Mouse (Mus musculus): Measurements from ENCODE around the gene Washc2. TPM values are rescaled to one million over a fixed set of nuclear protein-coding genes. Genes with fewer than 3 reads are reported as not detected.

Washc2 gene
- polyA plus RNA-seq, 1 experiment = 25.6 TPM

GRCm38 (mm10) chr6:116235336-116235735 is 27.5 kb downstream of the Washc2 start:
- no peaks in the 10 kb centered on the region for H3K79me2 ChIP-seq (ENCODE audit: control insufficient read depth, insufficient read depth)
- H3ac ChIP-seq (ENCODE audit: control insufficient read depth, insufficient read length, low read depth) = no peak overlapping the region
- no peaks in the 10 kb centered on the region for H3K27me3 ChIP-seq (ENCODE audit: control insufficient read depth, insufficient read depth, insufficient read length)
- peaks cover 66% of the 10 kb centered on the region for H3K36me3 ChIP-seq (ENCODE audit: control insufficient read depth, insufficient read depth)
- H3K79me3 ChIP-seq (ENCODE audit: low read depth) = no peaks in the 10 kb centered on the region
- no peak overlapping the region for H3K4me3 ChIP-seq (ENCODE audit: insufficient read depth, poor library complexity, severe bottlenecking)
- TF ChIP-seq FOSL1 (IDR thresholded peaks at IDR 0.05; ENCODE audit: insufficient read depth, low read length, poor library complexity, severe bottlenecking) = no peak
- no peak for TF ChIP-seq CTCF (IDR thresholded peaks at IDR 0.05; ENCODE audit: control insufficient read depth, insufficient read depth, insufficient read length)
- no peak for TF ChIP-seq MAX (IDR thresholded peaks at IDR 0.05)
- TF ChIP-seq MYOD1 (IDR thresholded peaks at IDR 0.05; ENCODE audit: control insufficient read depth, insufficient read length, low read depth) = no peak
- no peak for TF ChIP-seq MYOG (IDR thresholded peaks at IDR 0.05; ENCODE audit: control insufficient read depth, extremely low read depth, insufficient read length)
- TF ChIP-seq CEBPB (IDR thresholded peaks at IDR 0.05; ENCODE audit: low read depth) = no peak
- TF ChIP-seq USF1 (IDR thresholded peaks at IDR 0.05; ENCODE audit: low read depth) = no peak

DNA sequence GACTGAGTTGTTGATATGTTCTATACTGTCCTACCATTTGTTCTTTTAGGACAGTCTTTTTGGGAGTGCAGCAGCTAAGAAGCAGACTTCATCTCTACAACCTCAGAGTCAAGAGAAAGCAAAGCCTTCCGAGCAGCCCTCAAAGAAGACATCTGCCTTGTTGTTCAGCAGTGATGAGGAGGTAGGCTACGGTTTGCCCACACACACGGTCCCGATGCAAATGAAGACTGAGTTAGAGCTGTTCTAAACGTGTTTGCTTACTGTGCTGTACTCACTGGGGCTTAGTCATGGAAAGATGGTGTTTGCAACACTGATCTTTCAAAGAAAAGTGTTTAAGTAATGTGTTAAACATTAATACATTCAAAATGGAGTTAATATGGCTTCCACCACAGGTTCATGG is 30.2 kb downstream of the Washc2 start:
- Histone ChIP-seq H3K4me3 (ENCODE audit: insufficient read depth, poor library complexity, severe bottlenecking) (no peak overlapping the region), H3K79me3 (ENCODE audit: low read depth) (no peaks in the 10 kb centered on the region), H3ac (ENCODE audit: control insufficient read depth, insufficient read length, low read depth) (no peak overlapping the region), H3K79me2 (ENCODE audit: control insufficient read depth, insufficient read depth) (no peaks in the 10 kb centered on the region), H3K36me3 (ENCODE audit: control insufficient read depth, insufficient read depth) (peaks cover 58% of the 10 kb centered on the region), H3K27me3 (ENCODE audit: control insufficient read depth, insufficient read depth, insufficient read length) (no peaks in the 10 kb centered on the region)
- no peak for TF ChIP-seq USF1 (IDR thresholded peaks at IDR 0.05; ENCODE audit: low read depth)
- no peak for TF ChIP-seq MAX (IDR thresholded peaks at IDR 0.05)
- TF ChIP-seq CTCF (IDR thresholded peaks at IDR 0.05; ENCODE audit: control insufficient read depth, insufficient read depth, insufficient read length) = no peak
- no peak for TF ChIP-seq FOSL1 (IDR thresholded peaks at IDR 0.05; ENCODE audit: insufficient read depth, low read length, poor library complexity, severe bottlenecking)
- TF ChIP-seq CEBPB (IDR thresholded peaks at IDR 0.05; ENCODE audit: low read depth) = no peak
- no peak for TF ChIP-seq MYOG (IDR thresholded peaks at IDR 0.05; ENCODE audit: control insufficient read depth, extremely low read depth, insufficient read length)
- TF ChIP-seq MYOD1 (IDR thresholded peaks at IDR 0.05; ENCODE audit: control insufficient read depth, insufficient read length, low read depth) = no peak

DNA sequence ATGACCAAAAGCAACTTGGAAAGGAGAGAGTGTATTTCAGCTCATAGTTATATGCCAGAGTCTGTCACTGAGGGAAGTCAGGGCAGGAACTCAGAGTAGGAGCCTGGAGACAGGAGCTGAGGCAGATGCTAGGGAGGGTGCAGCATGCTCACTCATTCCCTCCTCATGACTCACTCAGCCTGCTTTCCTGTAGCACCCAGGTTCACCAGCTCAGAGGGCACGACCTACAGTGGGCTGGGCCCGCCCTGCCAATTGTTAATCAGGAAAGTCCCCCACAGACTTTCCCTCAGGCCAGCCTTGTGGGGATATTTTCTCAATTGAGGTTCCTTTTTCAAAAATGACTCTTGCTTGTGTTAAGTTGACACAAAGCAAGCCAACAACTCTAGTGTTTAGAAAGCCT is 32.5 kb downstream of the Washc2 start:
- no peaks in the 10 kb centered on the region for H3K79me2 ChIP-seq (ENCODE audit: control insufficient read depth, insufficient read depth)
- H3K27me3 ChIP-seq (ENCODE audit: control insufficient read depth, insufficient read depth, insufficient read length) = no peaks in the 10 kb centered on the region
- H3K79me3 ChIP-seq (ENCODE audit: low read depth) = no peaks in the 10 kb centered on the region
- no peak overlapping the region for H3K4me3 ChIP-seq (ENCODE audit: insufficient read depth, poor library complexity, severe bottlenecking)
- peaks cover 47% of the 10 kb centered on the region for H3K36me3 ChIP-seq (ENCODE audit: control insufficient read depth, insufficient read depth)
- TF ChIP-seq MYOD1 (IDR thresholded peaks at IDR 0.05; ENCODE audit: control insufficient read depth, insufficient read length, low read depth) = no peak
- no peak for TF ChIP-seq FOSL1 (IDR thresholded peaks at IDR 0.05; ENCODE audit: insufficient read depth, low read length, poor library complexity, severe bottlenecking)
- no peak for TF ChIP-seq MAX (IDR thresholded peaks at IDR 0.05)
- TF ChIP-seq CTCF (IDR thresholded peaks at IDR 0.05; ENCODE audit: control insufficient read depth, insufficient read depth, insufficient read length) = no peak
- TF ChIP-seq CEBPB (IDR thresholded peaks at IDR 0.05; ENCODE audit: low read depth) = no peak
- TF ChIP-seq MYOG (IDR thresholded peaks at IDR 0.05; ENCODE audit: control insufficient read depth, extremely low read depth, insufficient read length) = no peak
- no peak for TF ChIP-seq USF1 (IDR thresholded peaks at IDR 0.05; ENCODE audit: low read depth)
- no peak overlapping the region for H3ac ChIP-seq (ENCODE audit: control insufficient read depth, insufficient read length, low read depth)

DNA sequence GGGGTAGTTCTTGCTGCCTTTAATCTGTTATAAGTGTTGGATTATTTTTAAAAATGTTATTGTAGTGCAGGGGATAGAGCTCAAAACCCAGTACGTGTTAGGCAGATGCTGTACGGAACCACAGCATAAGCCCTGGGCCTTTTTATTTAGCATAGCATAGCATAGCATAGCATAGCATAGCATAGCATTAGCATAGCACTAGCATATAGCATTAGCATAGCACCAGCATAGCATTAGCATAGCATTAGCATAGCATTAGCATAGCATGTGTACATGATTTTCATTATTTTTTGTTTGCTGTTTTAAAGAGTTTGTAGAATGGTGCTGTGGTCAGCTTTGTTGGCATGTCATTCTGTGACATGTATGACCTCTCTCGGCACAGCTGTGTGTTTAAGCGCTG is 51.8 kb downstream of the Washc2 start:
- no peaks in the 10 kb centered on the region for H3K79me3 ChIP-seq (ENCODE audit: low read depth)
- H3K27me3 ChIP-seq (ENCODE audit: control insufficient read depth, insufficient read depth, insufficient read length) = no peaks in the 10 kb centered on the region
- TF ChIP-seq USF1 (IDR thresholded peaks at IDR 0.05; ENCODE audit: low read depth) (no peak), CEBPB (IDR thresholded peaks at IDR 0.05; ENCODE audit: low read depth) (no peak), MAX (IDR thresholded peaks at IDR 0.05) (no peak), MYOD1 (IDR thresholded peaks at IDR 0.05; ENCODE audit: control insufficient read depth, insufficient read length, low read depth) (no peak)
- peaks cover 46% of the 10 kb centered on the region for H3K36me3 ChIP-seq (ENCODE audit: control insufficient read depth, insufficient read depth)
- no peak overlapping the region for H3K4me3 ChIP-seq (ENCODE audit: insufficient read depth, poor library complexity, severe bottlenecking)
- H3K79me2 ChIP-seq (ENCODE audit: control insufficient read depth, insufficient read depth) = no peaks in the 10 kb centered on the region
- no peak overlapping the region for H3ac ChIP-seq (ENCODE audit: control insufficient read depth, insufficient read length, low read depth)

DNA sequence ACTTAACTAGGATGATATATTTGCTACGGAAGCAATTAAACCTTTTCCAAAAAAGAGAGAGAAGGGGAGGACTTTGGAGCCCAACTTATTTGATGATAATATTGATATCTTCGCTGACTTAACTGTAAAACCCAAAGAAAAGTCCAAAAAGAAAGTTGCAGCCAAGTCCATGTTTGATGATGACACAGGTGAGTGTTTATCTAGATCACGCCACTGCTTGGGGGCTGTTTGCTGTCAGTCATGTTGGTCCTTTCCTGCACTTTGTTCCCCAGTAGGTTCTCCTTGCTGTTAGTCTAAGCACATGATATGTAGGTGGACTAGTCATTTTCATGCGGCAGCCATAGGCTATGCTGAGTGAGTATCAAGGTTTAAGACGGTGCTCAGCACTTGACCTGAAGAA is 52.6 kb downstream of the Washc2 start:
- no peak overlapping the region for H3K4me3 ChIP-seq (ENCODE audit: insufficient read depth, poor library complexity, severe bottlenecking)
- H3K79me3 ChIP-seq (ENCODE audit: low read depth) = no peaks in the 10 kb centered on the region
- H3K36me3 ChIP-seq (ENCODE audit: control insufficient read depth, insufficient read depth) = peaks cover 38% of the 10 kb centered on the region
- no peaks in the 10 kb centered on the region for H3K27me3 ChIP-seq (ENCODE audit: control insufficient read depth, insufficient read depth, insufficient read length)
- H3K79me2 ChIP-seq (ENCODE audit: control insufficient read depth, insufficient read depth) = no peaks in the 10 kb centered on the region
- no peak for TF ChIP-seq CEBPB (IDR thresholded peaks at IDR 0.05; ENCODE audit: low read depth)
- TF ChIP-seq MAX (IDR thresholded peaks at IDR 0.05) = no peak
- TF ChIP-seq USF1 (IDR thresholded peaks at IDR 0.05; ENCODE audit: low read depth) = no peak
- H3ac ChIP-seq (ENCODE audit: control insufficient read depth, insufficient read length, low read depth) = no peak overlapping the region

DNA sequence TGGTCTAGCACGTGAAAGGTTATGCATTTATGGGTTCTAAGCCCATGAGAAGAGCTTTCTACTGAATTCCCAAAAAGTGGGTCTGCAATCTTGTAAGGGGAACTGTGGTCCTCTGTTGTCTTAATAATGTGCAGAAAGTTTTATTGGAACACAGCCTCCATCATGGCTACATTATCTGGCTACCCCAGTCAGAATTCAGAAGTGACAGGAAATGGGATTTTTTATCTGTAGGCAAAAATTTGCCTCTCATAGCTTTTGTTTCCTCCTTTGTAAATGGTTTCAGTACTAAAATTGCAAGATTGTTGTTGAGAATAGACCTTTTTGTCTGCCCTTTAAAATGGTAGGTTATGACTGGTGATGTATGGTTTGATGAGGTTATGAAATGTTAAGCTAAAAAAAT is 55.0 kb downstream of the Washc2 start:
- Histone ChIP-seq H3K4me3 (ENCODE audit: insufficient read depth, poor library complexity, severe bottlenecking) (no peak overlapping the region), H3K79me3 (ENCODE audit: low read depth) (no peaks in the 10 kb centered on the region), H3K27me3 (ENCODE audit: control insufficient read depth, insufficient read depth, insufficient read length) (no peaks in the 10 kb centered on the region), H3K79me2 (ENCODE audit: control insufficient read depth, insufficient read depth) (no peaks in the 10 kb centered on the region), H3ac (ENCODE audit: control insufficient read depth, insufficient read length, low read depth) (no peak overlapping the region), H3K36me3 (ENCODE audit: control insufficient read depth, insufficient read depth) (peaks cover 25% of the 10 kb centered on the region)
- no peak for TF ChIP-seq MAX (IDR thresholded peaks at IDR 0.05)
- no peak for TF ChIP-seq CTCF (IDR thresholded peaks at IDR 0.05; ENCODE audit: control insufficient read depth, insufficient read depth, insufficient read length)
- no peak for TF ChIP-seq USF1 (IDR thresholded peaks at IDR 0.05; ENCODE audit: low read depth)
- TF ChIP-seq MYOG (IDR thresholded peaks at IDR 0.05; ENCODE audit: control insufficient read depth, extremely low read depth, insufficient read length) = no peak
- no peak for TF ChIP-seq CEBPB (IDR thresholded peaks at IDR 0.05; ENCODE audit: low read depth)
- TF ChIP-seq FOSL1 (IDR thresholded peaks at IDR 0.05; ENCODE audit: insufficient read depth, low read length, poor library complexity, severe bottlenecking) = no peak
- no peak for TF ChIP-seq MYOD1 (IDR thresholded peaks at IDR 0.05; ENCODE audit: control insufficient read depth, insufficient read length, low read depth)

Data from C2C12 (cell line).